Mouse (Mus musculus) activated CD4-positive, CD25-positive, alpha-beta regulatory T cell, adult 4 months (primary cell): ENCODE results near the gene Zmiz1. TPM values are rescaled to one million over a fixed set of nuclear protein-coding genes. Genes with fewer than 3 reads are reported as not detected.

Source experiments
- ATAC-seq: one replicate; pipeline ENCODE4 v1.8.0; 2017
- polyA plus RNA-seq, 2 experiments: library from polyadenylated mRNA; unstranded; fragments of 100-300 nt; shearing (Covaris generic); gene quantifications; one replicate each; pipeline ENCODE4 v1.2.1; 2017

Gene Zmiz1
- polyA plus RNA-seq, 2 experiments from 2014 or later: 23.8 to 27.9 TPM

- no peak for ATAC-seq
These were observed 192.9 kb downstream of the Zmiz1 start for GRCm38 (mm10) chr14:25651905-25652304.

GRCm38 (mm10) chr14:25654401-25655197 lies 195.6 kb downstream of the Zmiz1 start:
- no peak for ATAC-seq

GRCm38 (mm10) chr14:25660661-25661060 lies 201.7 kb downstream of the Zmiz1 start:
- no peak for ATAC-seq

GRCm38 (mm10) chr14:25661185-25661920 lies 202.4 kb downstream of the Zmiz1 start:
- ATAC-seq: no peak

- ATAC-seq: no peak
These were observed 204.8 kb downstream of the Zmiz1 start for GRCm38 (mm10) chr14:25663649-25664309.

- no peak for ATAC-seq
These were observed 205.3 kb downstream of the Zmiz1 start for GRCm38 (mm10) chr14:25664310-25664695.

- no peak for ATAC-seq
These were observed 206.5 kb downstream of the Zmiz1 start for GRCm38 (mm10) chr14:25665314-25665970.

- ATAC-seq: no peak
These were observed 207.8 kb downstream of the Zmiz1 start for GRCm38 (mm10) chr14:25666668-25667376.

- no peak for ATAC-seq
These were observed 208.6 kb downstream of the Zmiz1 start for GRCm38 (mm10) chr14:25667587-25667986.

GRCm38 (mm10) chr14:25679625-25680024 lies 220.6 kb downstream of the Zmiz1 start:
- no peak for ATAC-seq

GRCm38 (mm10) chr14:25682020-25682419 lies 223.0 kb downstream of the Zmiz1 start:
- ATAC-seq: no peak

- no peak for ATAC-seq
These were observed 227.4 kb downstream of the Zmiz1 start for GRCm38 (mm10) chr14:25686216-25686945.

GRCm38 (mm10) chr14:25686983-25687901 lies 228.3 kb downstream of the Zmiz1 start:
- ATAC-seq: no peak

- no peak for ATAC-seq
These were observed 234.4 kb downstream of the Zmiz1 start for GRCm38 (mm10) chr14:25693271-25693887.

GRCm38 (mm10) chr14:25693888-25694568 lies 235.0 kb downstream of the Zmiz1 start, which contains the start of gene Ppif:
Gene Ppif, plus strand, starts transcription at chr14:25694154.
- ATAC-seq: peak; percentile 95

- ATAC-seq: no peak
These were observed 235.5 kb downstream of the Zmiz1 start for GRCm38 (mm10) chr14:25694569-25694897.

GRCm38 (mm10) chr14:25695059-25695458 lies 236.1 kb downstream of the Zmiz1 start:
- ATAC-seq: no peak

- no peak for ATAC-seq
These were observed 237.4 kb downstream of the Zmiz1 start for GRCm38 (mm10) chr14:25696356-25696755.

GRCm38 (mm10) chr14:25701986-25702385 lies 243.0 kb downstream of the Zmiz1 start:
- ATAC-seq: peak; percentile 32
